Mouse (Mus musculus) liver, embryonic 13.5 days (tissue): ENCODE data around the gene Erp29. TPM values are rescaled to one million over a fixed set of nuclear protein-coding genes. Genes with fewer than 3 reads are reported as not detected.
"Not testable (repeated sequence)": the region's sequence is repeated elsewhere in the genome, so short reads cannot be mapped to it uniquely, and the experiment has no call there.

Experiments used
- ATAC-seq: fragments of 200-750 bp; cut with Nextera tagmentation; 2 replicates; pipeline ENCODE4 v1.8.0; 2017; ENCODE audit warnings: low read depth, mild to moderate bottlenecking, moderate number of reproducible peaks, moderate library complexity
- DNase-seq: peaks from one replicate; pipeline ENCODE4 v3.0.0; 2022
- H3K27ac ChIP-seq: fragments of 300-500 bp; sonication (generic); 2 replicates; pipeline ENCODE4 v1.5.1; 2015; ENCODE audit warnings: moderate library complexity, mild to moderate bottlenecking, inconsistent platforms
- H3K27me3 ChIP-seq: fragments of 300-500 bp; sonication (generic); 2 replicates; pipeline ENCODE4 v1.6.1; 2015; ENCODE audit warnings: mild to moderate bottlenecking, inconsistent platforms
- H3K36me3 ChIP-seq: fragments of 300-500 bp; sonication (generic); 2 replicates; pipeline ENCODE4 v1.6.1; 2015; ENCODE audit warnings: mild to moderate bottlenecking, inconsistent platforms
- H3K4me1 ChIP-seq: fragments of 300-500 bp; sonication (generic); replicated peaks from 2 replicates; pipeline ENCODE4 v1.6.1; 2015; ENCODE audit warnings: inconsistent platforms
- H3K4me2 ChIP-seq: fragments of 300-500 bp; sonication (generic); 2 replicates; pipeline ENCODE4 v1.6.1; 2015; ENCODE audit warnings: inconsistent platforms, mild to moderate bottlenecking, moderate library complexity
- H3K4me3 ChIP-seq: fragments of 300-500 bp; sonication (generic); replicated peaks from 2 replicates; pipeline ENCODE4 v1.5.1; 2015; ENCODE audit warnings: mild to moderate bottlenecking, inconsistent platforms
- H3K9ac ChIP-seq: fragments of 300-500 bp; sonication (generic); 2 replicates; pipeline ENCODE4 v1.6.1; 2015; ENCODE audit warnings: mild to moderate bottlenecking, inconsistent platforms
- H3K9me3 ChIP-seq: fragments of 300-500 bp; sonication (generic); replicated peaks from 2 replicates; pipeline ENCODE4 v1.6.1; 2016; ENCODE audit warnings: inconsistent platforms
- WGBS: fragments of 180-500 bp; shearing (Covaris S2); methylation state at CpG from one replicate; pipeline ENCODE4 v1.1.7; 2015; ENCODE audit not compliant: insufficient replicate concordance; 5-methylcytosine and 5-hydroxymethylcytosine counted together
- polyA plus RNA-seq: library from polyadenylated mRNA; unstranded; fragments of >200 nt; fragmentation: Nextera tagmentation; extraction: Ambion mirVana; gene quantifications from 2 replicates; pipeline ENCODE4 v1.2.1, GENCODE M21; 2015

Erp29 gene
- 99.8 and 102 TPM in 2 replicates for polyA plus RNA-seq

DNA sequence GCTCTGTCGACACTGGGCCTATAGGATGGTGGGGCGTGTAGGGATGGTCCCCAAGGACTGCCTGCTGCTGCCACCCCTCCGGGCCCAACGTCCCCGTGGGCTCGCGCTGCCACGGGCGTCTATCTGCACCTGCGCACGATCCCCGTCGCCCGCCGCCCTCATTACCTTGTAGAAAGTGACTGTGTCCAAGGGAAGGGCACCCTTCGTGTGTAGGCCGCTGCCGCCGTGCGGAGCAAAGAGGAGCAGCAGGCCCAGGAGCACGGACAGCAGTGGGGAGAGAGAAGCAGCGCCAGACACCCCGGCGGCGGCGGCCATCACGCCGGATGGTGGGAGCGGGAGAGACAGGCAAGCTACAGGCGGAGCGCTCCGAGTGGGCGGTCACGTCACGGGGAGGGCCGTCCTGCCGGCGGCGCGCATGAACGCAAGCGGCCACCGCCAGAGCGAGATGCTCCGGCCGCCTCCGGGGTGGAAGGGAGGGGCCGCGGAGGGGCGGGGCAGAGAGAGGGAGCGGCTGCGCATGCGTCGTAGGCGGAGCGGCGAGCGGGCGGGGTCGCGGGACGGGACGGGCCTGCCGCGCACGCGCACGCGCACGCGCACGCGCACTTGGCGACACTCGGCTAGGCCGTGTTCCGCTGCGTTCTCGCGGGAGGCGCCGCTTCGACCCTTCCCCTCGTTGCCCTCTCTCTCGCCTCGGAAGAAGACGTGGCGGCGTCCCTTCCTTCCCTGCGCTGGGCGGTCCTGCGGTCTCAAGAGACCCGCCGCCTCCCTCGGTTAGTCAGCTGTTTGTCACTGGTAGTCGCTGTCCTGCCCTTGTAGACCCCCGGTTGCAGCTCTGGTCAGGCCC lies at the start of gene Erp29:
Gene Erp29, minus strand, starts transcription at position 481 of the 844 bp plus-strand sequence.
- Histone ChIP-seq H3K9me3 (no peaks in the 10 kb centered on the region), H3K9ac (peak within 1 kb of the TSS; percentile 95), H3K27ac (peak within 1 kb of the TSS; percentile 96), H3K36me3 (peaks cover 25% of the 10 kb centered on the region), H3K4me3 (peak within 1 kb of the TSS; percentile 93), H3K27me3 (no peaks in the 10 kb centered on the region), H3K4me2 (peak within 1 kb of the TSS; percentile 97), H3K4me1 (peaks cover 62% of the 10 kb centered on the region)
- peak; percentile 98 for DNase-seq
- ATAC-seq, result peak; percentile 92
- under 1% methylated on average over 93 of the region's 97 CpGs for WGBS

DNA sequence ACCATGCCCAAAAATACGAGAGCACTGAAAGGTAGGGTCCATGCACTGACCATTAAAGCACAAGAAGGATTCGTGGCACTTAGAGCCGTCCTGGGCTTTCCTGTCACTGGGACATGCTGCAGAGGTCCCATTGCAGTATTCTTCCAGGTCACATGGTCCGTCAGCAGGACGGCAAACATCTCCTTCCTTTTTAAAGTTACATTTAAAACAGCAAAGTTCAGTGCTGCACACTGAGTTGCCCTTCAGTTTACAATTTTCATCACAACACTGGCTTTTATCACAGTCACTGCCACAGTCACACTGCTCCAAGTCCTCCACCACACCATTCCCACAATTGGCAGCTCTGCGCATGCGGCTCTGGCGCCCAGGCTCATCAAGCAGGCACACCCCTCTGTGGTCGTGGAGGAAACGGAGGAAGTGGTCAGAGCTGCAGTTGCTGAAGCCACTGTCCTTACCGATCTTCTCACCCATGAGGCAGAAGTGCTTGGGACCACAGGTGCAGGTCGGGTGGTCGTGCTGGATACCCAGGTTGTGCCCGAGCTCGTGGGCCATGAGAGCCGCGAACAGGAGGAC lies 49.2 kb upstream of the Erp29 start:
- H3K9ac ChIP-seq, H3K27ac ChIP-seq, H3K9me3 ChIP-seq, H3K27me3 ChIP-seq, H3K36me3 ChIP-seq, H3K4me3 ChIP-seq: not testable (repeated sequence)
- DNase-seq (peak; percentile 10), ATAC-seq (0 out of 2 replicates have a peak, but pooled peaks have one; percentile 47)
- WGBS, result 28% methylated on average over 11 of the region's 17 CpGs
- Histone ChIP-seq H3K4me2 (peak overlapping the region; percentile 36), H3K4me1 (peaks cover 14% of the 10 kb centered on the region)

DNA sequence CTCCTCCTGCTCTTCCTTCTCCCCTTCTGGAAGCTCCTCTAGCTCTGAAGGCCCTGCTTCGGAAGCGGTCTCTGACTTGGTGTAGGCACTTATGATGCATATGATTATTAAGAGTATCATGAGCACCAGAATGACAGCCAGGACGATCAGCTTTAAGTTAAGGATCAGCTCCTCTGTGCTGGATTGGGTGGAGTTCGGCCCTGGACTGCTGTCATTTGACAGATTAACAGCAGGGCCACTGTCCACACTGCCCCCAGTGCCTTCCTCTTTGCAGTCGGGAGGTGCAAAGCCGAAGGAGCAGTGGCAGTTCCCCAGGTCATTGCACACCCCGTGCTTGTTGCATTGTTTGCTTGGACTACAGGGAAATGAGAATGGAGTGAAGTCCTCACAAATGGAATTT lies 48.4 kb upstream of the Erp29 start:
- 21% methylated on average over 7 of the region's 7 CpGs for WGBS
- Histone ChIP-seq H3K27ac (no peak overlapping the region), H3K36me3 (no peaks in the 10 kb centered on the region), H3K4me1 (peaks cover 14% of the 10 kb centered on the region), H3K9me3 (no peaks in the 10 kb centered on the region), H3K4me3 (no peak overlapping the region), H3K4me2 (peak overlapping the region; percentile 36), H3K9ac (peak overlapping the region; percentile 15; the same call in 1 of the 2 replicates), H3K27me3 (no peaks in the 10 kb centered on the region)
- 0 out of 2 replicates have a peak, but pooled peaks have one; percentile 43 for ATAC-seq
- DNase-seq, result no peak

DNA sequence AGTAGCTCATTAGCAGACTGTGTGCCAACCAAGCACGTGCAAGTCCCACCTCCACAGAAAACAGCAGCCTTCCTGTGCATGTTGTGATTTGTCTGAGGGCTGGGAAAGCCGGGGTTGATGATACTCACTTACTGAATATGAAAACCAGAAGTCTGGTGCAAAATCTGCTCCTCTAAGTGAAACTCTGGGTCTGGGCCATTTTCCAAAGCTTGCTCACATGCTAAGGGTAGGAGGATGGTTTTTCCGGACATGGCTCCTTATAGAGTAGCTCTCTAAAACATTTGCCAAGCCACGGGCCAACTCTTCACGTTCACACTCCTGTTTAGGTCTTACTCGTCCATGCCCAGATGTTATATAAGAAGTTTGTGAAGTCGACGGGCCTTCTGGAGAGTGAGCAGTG lies 41.0 kb upstream of the Erp29 start:
- H3K36me3 ChIP-seq, result no peaks in the 10 kb centered on the region
- no peak overlapping the region for H3K9ac ChIP-seq
- no peak overlapping the region for H3K4me3 ChIP-seq
- WGBS, result 57% methylated on average over 8 of the region's 8 CpGs
- H3K27me3 ChIP-seq, result no peaks in the 10 kb centered on the region
- H3K27ac ChIP-seq, result no peak overlapping the region
- no peaks in the 10 kb centered on the region for H3K9me3 ChIP-seq
- no peaks in the 10 kb centered on the region for H3K4me1 ChIP-seq
- ATAC-seq, result no peak
- H3K4me2 ChIP-seq, result no peak overlapping the region
- DNase-seq, result no peak

DNA sequence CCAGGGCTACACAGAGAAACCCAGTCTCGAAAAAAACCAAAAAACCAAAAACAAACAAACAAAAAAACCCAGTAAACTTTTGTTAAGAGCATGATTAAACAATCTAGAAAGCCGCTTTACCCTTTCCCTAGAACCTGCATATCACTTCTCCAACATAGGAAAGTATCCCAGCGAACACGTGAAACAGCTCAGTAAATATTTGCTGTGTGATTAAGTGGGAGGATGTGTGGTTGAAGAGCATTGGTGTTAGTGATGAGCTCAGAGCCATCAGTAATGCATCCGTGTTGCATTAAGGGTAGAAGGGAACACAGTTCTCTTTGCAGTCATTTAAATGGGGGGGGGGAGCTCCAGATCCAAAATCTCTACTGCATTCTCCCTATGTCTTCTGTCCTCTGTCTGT lies 32.5 kb upstream of the Erp29 start:
- Histone ChIP-seq H3K4me2 (no peak overlapping the region), H3K27me3 (0 out of 2 replicates have a peak, but pooled peaks cover 4% of the 10 kb centered on the region), H3K27ac (no peak overlapping the region), H3K4me3 (no peak overlapping the region), H3K9ac (no peak overlapping the region), H3K36me3 (no peaks in the 10 kb centered on the region), H3K4me1 (no peaks in the 10 kb centered on the region), H3K9me3 (no peaks in the 10 kb centered on the region)
- ATAC-seq, result no peak
- no peak for DNase-seq
- 60% methylated on average over 5 of the region's 5 CpGs for WGBS

DNA sequence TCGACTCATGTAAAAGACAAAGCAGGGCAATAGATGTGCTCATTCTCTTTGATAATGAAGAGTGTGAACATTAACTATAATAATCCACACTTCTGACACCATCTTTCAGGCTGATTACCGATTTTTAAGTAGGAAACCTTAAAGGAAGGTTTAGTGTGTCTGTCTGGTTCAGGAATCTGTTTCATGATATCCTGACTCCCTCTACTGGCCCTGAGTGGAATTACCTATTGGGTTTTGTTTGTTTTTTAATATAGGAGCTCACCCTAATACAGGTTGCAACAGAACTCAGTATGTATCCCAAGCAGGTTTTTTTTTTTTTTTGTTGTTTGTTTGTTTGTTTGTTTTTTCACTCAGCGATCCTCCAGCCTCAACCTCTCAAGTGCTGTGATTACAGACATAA lies 25.4 kb upstream of the Erp29 start:
- DNase-seq (peak; percentile 58), ATAC-seq (no peak)
- no peaks in the 10 kb centered on the region for H3K9me3 ChIP-seq
- no peak overlapping the region for H3K4me2 ChIP-seq
- no peaks in the 10 kb centered on the region for H3K27me3 ChIP-seq
- WGBS, result 26% methylated on average over 3 of the region's 3 CpGs
- no peak overlapping the region for H3K9ac ChIP-seq
- peaks cover 37% of the 10 kb centered on the region for H3K4me1 ChIP-seq
- no peak overlapping the region for H3K27ac ChIP-seq
- H3K36me3 ChIP-seq, result no peaks in the 10 kb centered on the region
- no peak overlapping the region for H3K4me3 ChIP-seq

DNA sequence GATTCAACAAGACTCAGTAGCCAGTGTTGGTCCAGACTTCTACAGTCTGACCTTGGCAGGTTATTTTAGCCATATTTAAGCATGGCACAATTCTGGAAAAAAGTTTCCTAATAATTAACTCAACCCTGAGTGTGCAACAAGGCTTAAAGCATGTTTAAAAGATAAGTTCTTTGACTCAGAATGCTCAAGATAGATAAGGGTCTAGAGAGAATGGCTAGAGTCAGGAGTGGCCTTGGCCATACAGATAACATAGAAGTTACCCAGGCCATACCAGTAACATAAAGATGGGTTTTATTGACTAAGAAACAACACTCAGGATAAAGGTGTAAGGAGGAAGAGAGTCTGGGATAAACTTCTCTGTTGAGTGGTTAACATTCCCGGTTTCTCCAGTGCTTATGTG lies 23.7 kb upstream of the Erp29 start:
- Histone ChIP-seq H3K4me3 (no peak overlapping the region), H3K27ac (peak overlapping the region; percentile 74), H3K27me3 (no peaks in the 10 kb centered on the region), H3K4me2 (peak overlapping the region; percentile 20), H3K9me3 (no peaks in the 10 kb centered on the region), H3K4me1 (peaks cover 50% of the 10 kb centered on the region), H3K9ac (peak overlapping the region; percentile 1; the same call in 1 of the 2 replicates), H3K36me3 (no peaks in the 10 kb centered on the region)
- DNase-seq, result peak; percentile 42
- ATAC-seq, result peak; percentile 87
- WGBS, result 31% methylated on average over 1 of the region's 1 CpGs

DNA sequence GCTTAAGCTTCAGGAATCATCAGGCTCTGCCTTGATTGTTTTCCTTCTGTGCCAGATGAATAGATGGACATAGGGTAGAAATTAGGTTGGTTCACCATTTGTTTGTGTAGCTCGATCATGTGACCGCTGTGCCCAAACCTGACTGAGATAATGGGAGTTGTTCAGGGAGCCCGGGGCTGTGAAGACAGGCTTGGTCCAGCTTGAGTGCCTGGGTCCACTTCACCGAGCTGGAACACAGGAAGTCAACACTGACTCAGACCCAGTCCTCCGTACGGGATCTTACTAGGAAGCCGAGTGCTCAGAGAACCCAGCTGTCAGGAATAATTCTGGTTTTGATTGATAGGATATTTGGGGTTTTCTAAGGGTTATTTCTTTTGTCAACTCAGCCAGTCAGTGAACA lies 22.3 kb upstream of the Erp29 start:
- H3K4me2 ChIP-seq, result no peak overlapping the region
- WGBS, result 81% methylated on average over 7 of the region's 7 CpGs
- H3K36me3 ChIP-seq, result no peaks in the 10 kb centered on the region
- no peaks in the 10 kb centered on the region for H3K9me3 ChIP-seq
- no peak for ATAC-seq
- H3K9ac ChIP-seq, result no peak overlapping the region; the same call in 1 of the 2 replicates
- peak overlapping the region; percentile 74 for H3K27ac ChIP-seq
- H3K4me3 ChIP-seq, result no peak overlapping the region
- H3K4me1 ChIP-seq, result peaks cover 65% of the 10 kb centered on the region
- no peaks in the 10 kb centered on the region for H3K27me3 ChIP-seq
- DNase-seq, result no peak

DNA sequence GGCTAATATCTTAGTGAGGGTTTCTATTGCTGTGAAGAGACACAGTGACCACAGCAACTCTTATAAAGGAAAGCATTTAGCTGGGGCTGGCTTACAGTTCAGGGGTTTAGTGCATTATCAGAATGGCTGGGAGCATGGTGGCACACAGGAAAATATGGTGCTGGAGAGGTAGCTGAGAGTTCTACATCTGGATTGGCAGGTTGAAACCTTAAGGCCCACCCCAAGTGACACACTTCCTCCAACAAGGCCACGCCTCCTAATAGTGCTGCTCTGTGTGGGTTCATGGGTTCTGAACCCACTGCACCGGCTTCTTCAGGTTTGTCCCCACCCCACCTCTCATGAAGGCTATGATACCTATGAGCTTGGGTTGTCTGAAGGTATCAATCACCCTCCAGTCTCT lies 20.1 kb upstream of the Erp29 start:
- WGBS, result 69% methylated on average over 2 of the region's 2 CpGs
- DNase-seq (no peak), ATAC-seq (no peak)
- Histone ChIP-seq H3K36me3 (no peaks in the 10 kb centered on the region), H3K9ac (no peak overlapping the region), H3K9me3 (no peaks in the 10 kb centered on the region), H3K4me2 (no peak overlapping the region), H3K27me3 (no peaks in the 10 kb centered on the region), H3K4me3 (no peak overlapping the region), H3K27ac (0 out of 2 replicates have a peak overlapping the region, but pooled peaks have one; percentile 47), H3K4me1 (peaks cover 70% of the 10 kb centered on the region)

DNA sequence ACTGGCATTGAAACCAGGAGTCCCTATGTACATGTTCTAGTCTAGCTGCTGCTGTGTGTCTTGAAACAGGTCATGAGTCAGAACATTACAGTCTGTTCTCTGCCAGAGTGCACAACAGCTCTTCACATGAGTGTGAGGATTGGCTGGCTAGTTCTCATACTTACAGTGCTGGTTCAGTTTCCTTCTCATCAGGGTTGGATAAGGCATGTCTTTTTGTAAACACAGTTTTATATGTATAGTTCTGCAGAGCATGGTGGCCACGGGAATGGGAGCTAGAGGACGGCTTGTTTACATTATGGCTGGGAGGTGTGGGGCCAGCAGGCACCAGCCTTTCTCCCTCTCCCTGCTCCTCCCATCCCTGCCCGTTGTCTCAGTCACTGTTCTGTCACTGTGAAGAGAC lies 17.3 kb upstream of the Erp29 start:
- WGBS, result 39% methylated on average over 3 of the region's 3 CpGs
- no peak for DNase-seq
- peaks cover 45% of the 10 kb centered on the region for H3K4me1 ChIP-seq
- H3K4me2 ChIP-seq, result no peak overlapping the region
- peak overlapping the region; percentile 58; the same call in 1 of the 2 replicates for H3K27ac ChIP-seq
- no peak for ATAC-seq
- no peak overlapping the region for H3K9ac ChIP-seq
- H3K9me3 ChIP-seq, result no peaks in the 10 kb centered on the region
- H3K36me3 ChIP-seq, result no peaks in the 10 kb centered on the region
- no peaks in the 10 kb centered on the region for H3K27me3 ChIP-seq
- no peak overlapping the region for H3K4me3 ChIP-seq

DNA sequence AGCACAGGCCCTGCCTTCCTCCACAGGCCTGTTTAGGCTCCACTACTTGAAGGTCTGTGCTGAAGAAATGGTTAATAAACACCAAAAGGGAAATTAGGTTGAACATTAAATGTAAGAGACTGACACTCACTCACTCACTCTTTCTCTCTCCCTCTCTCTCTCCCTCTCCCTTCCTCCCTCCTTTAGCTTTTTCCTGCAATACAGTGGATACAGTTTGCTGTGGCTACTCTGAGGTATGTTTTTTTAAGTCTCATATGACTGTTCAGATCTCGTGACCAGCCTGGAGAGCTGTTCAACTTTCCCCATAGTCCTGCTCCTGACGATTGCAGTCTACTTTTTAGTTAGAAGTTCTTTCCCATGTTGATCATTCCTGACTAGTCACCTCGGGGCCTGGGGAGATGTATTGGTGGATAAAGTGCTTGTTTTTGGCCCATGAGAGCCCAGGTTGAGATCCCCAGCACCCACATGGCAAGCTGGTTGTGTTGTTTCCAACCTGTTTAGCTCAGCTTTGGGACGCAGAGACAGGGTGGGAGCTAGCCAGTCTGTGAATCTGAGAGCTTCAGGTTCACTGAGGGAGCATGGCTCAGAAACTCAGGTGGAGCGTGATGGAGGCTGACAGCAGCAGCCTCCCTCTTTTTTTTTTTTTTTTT lies 11.4 kb upstream of the Erp29 start:
- ATAC-seq (no peak), DNase-seq (no peak)
- Histone ChIP-seq H3K27ac (no peak overlapping the region), H3K36me3 (no peaks in the 10 kb centered on the region), H3K4me2 (no peak overlapping the region), H3K4me3 (no peak overlapping the region), H3K9ac (no peak overlapping the region), H3K27me3 (no peaks in the 10 kb centered on the region), H3K9me3 (0 out of 2 replicates have a peak, but pooled peaks cover 2% of the 10 kb centered on the region), H3K4me1 (peaks cover 26% of the 10 kb centered on the region)
- WGBS, result 63% methylated on average over 5 of the region's 5 CpGs
